Mouse (Mus musculus) myocyte (in vitro differentiated cells): ENCODE data around the gene Tmem259. TPM values are rescaled to one million over a fixed set of nuclear protein-coding genes. Genes with fewer than 3 reads are reported as not detected.

ENCODE experiments used
- H3K27me3 ChIP-seq: one replicate; pipeline ENCODE4 v1.6.1; 2011; ENCODE audit not compliant: control insufficient read depth, insufficient read depth, insufficient read length
- H3K36me3 ChIP-seq: one replicate; pipeline ENCODE4 v1.6.1; 2011; ENCODE audit not compliant: control insufficient read depth, insufficient read depth
- H3K4me2 ChIP-seq: one replicate; pipeline ENCODE4 v1.6.1; 2011; ENCODE audit warnings: low read depth, control low read depth
- H3K4me3 ChIP-seq: one replicate; pipeline ENCODE4 v1.5.1; 2011; ENCODE audit warnings: mild to moderate bottlenecking, control low read depth, moderate library complexity
- H3K79me2 ChIP-seq: one replicate; pipeline ENCODE4 v1.6.1; 2011; ENCODE audit not compliant: control insufficient read depth, insufficient read depth
- H3ac ChIP-seq: one replicate; pipeline ENCODE4 v1.6.1; 2011; ENCODE audit not compliant: control insufficient read depth, insufficient read length
- CEBPB ChIP-seq: IDR thresholded peaks from 2 replicates; pipeline ENCODE4 v1.6.1; 2011; ENCODE audit warnings: mild to moderate bottlenecking, moderate library complexity; ENCODE audit not compliant: poor library complexity, insufficient read depth, severe bottlenecking
- E2F4 ChIP-seq: IDR thresholded peaks from one replicate; pipeline ENCODE4 v1.6.1; 2011; ENCODE audit warnings: mild to moderate bottlenecking, control low read depth, moderate library complexity; ENCODE audit not compliant: insufficient read depth
- MAX ChIP-seq: IDR thresholded peaks from one replicate; pipeline ENCODE4 v1.6.1; 2011; ENCODE audit warnings: low read depth, mild to moderate bottlenecking, control low read depth
- MYOD1 ChIP-seq, 3 experiments: IDR thresholded peaks; one replicate each; pipeline ENCODE4 v1.6.1; 2011; ENCODE audit warnings: control low read depth in 2 of 3, low read depth in 2 of 3, mild to moderate bottlenecking in 2 of 3, moderate library complexity in 1 of 3; ENCODE audit not compliant: insufficient read length in 2 of 3, control insufficient read depth in 1 of 3
- MYOG ChIP-seq, 3 experiments: IDR thresholded peaks; one replicate each; pipeline ENCODE4 v1.6.1; 2011; ENCODE audit warnings: control low read depth in 2 of 3, low read depth in 2 of 3, mild to moderate bottlenecking in 2 of 3; ENCODE audit not compliant: insufficient read length in 2 of 3, control insufficient read depth in 1 of 3, insufficient read depth in 1 of 3
- POLR2A ChIP-seq: IDR thresholded peaks from one replicate; pipeline ENCODE4 v1.6.1; 2011; ENCODE audit warnings: low read depth, mild to moderate bottlenecking, control low read depth, moderate library complexity; ENCODE audit not compliant: insufficient read length
- POLR2AphosphoS2 ChIP-seq: IDR thresholded peaks from one replicate; pipeline ENCODE4 v1.6.1; 2011; ENCODE audit warnings: low read depth, control low read depth; ENCODE audit not compliant: insufficient read length
- REST ChIP-seq: IDR thresholded peaks from one replicate; pipeline ENCODE4 v1.6.1; 2011; ENCODE audit warnings: mild to moderate bottlenecking, control low read depth, moderate library complexity; ENCODE audit not compliant: insufficient read depth, insufficient read length
- SRF ChIP-seq: IDR thresholded peaks from one replicate; pipeline ENCODE4 v1.6.1; 2011; ENCODE audit warnings: low read depth; ENCODE audit not compliant: control insufficient read depth, insufficient read length
- TCF12 ChIP-seq: IDR thresholded peaks from one replicate; pipeline ENCODE4 v1.6.1; 2011; ENCODE audit warnings: mild to moderate bottlenecking, control low read depth; ENCODE audit not compliant: poor library complexity, insufficient read depth, severe bottlenecking
- TCF3 ChIP-seq: IDR thresholded peaks from one replicate; pipeline ENCODE4 v1.6.1; 2011; ENCODE audit warnings: low read depth, control low read depth; ENCODE audit not compliant: insufficient read length
- USF1 ChIP-seq: IDR thresholded peaks from one replicate; pipeline ENCODE4 v1.6.1; 2011; ENCODE audit warnings: low read depth, mild to moderate bottlenecking, control low read depth, moderate library complexity
- polyA plus RNA-seq: library from polyadenylated mRNA; unstranded; fragments of >200 nt; fragmentation: generic; extraction: Trizol; gene quantifications from one replicate; pipeline ENCODE4 v1.2.1, GENCODE M21; 2012; ENCODE audit warnings: missing spikeins

Gene Tmem259
- polyA plus RNA-seq, 1 experiment, result 152 TPM

- Histone ChIP-seq H3K79me2 (no peaks in the 10 kb centered on the region), H3K4me2 (no peak overlapping the region), H3K27me3 (no peaks in the 10 kb centered on the region), H3K4me3 (no peak overlapping the region), H3ac (no peak overlapping the region), H3K36me3 (no peaks in the 10 kb centered on the region)
- TF ChIP-seq SRF, result no peak
- TF ChIP-seq TCF3, result no peak
- no peak for TF ChIP-seq CEBPB
- TF ChIP-seq POLR2A, result no peak
- TF ChIP-seq TCF12, result no peak
- TF ChIP-seq MYOG (IDR thresholded peaks at IDR 0.05; ENCODE audit: control insufficient read depth in 1 of 3, insufficient read depth in 1 of 3, insufficient read length in 2 of 3, low read depth in 2 of 3), result no peak
- no peak for TF ChIP-seq USF1
- TF ChIP-seq MYOD1 (IDR thresholded peaks at IDR 0.05; ENCODE audit: control insufficient read depth in 1 of 3, insufficient read length in 2 of 3, low read depth in 2 of 3), result no peak
- TF ChIP-seq MAX, result no peak
- TF ChIP-seq E2F4, result no peak
- no peak for TF ChIP-seq POLR2AphosphoS2
- TF ChIP-seq REST, result no peak
These were observed 18.7 kb upstream of the Tmem259 start for GRCm38 (mm10) chr10:80002829-80003228.

- TF ChIP-seq REST, result no peak
- no peak for TF ChIP-seq E2F4
- no peak for TF ChIP-seq MAX
- no peak for TF ChIP-seq TCF3
- TF ChIP-seq USF1, result no peak
- no peak for TF ChIP-seq MYOG (IDR thresholded peaks at IDR 0.05; ENCODE audit: control insufficient read depth in 1 of 3, insufficient read depth in 1 of 3, insufficient read length in 2 of 3, low read depth in 2 of 3)
- TF ChIP-seq POLR2A, result no peak
- no peak for TF ChIP-seq CEBPB
- no peak for TF ChIP-seq POLR2AphosphoS2
These were observed 17.8 kb upstream of the Tmem259 start for GRCm38 (mm10) chr10:80001945-80002344.

GRCm38 (mm10) chr10:79997819-79998218, 13.7 kb upstream of the Tmem259 start:
- no peaks in the 10 kb centered on the region for H3K27me3 ChIP-seq
- TF ChIP-seq MYOG (IDR thresholded peaks at IDR 0.05; ENCODE audit: control insufficient read depth in 1 of 3, insufficient read depth in 1 of 3, insufficient read length in 2 of 3, low read depth in 2 of 3) (peak in 1 of 3 experiments; percentile 5), CEBPB (no peak)
- no peaks in the 10 kb centered on the region for H3K79me2 ChIP-seq
- H3K36me3 ChIP-seq, result peaks cover 6% of the 10 kb centered on the region
- peak overlapping the region; percentile 73 for H3K4me3 ChIP-seq
- H3ac ChIP-seq, result no peak overlapping the region
- peak overlapping the region; percentile 89 for H3K4me2 ChIP-seq

More at GRCm38 (mm10) chr10:80001945-80002344, 17.8 kb upstream of the Tmem259 start:
- H3K36me3 ChIP-seq, result no peaks in the 10 kb centered on the region
- H3ac ChIP-seq, result no peak overlapping the region
- no peak overlapping the region for H3K4me3 ChIP-seq
- H3K27me3 ChIP-seq, result no peaks in the 10 kb centered on the region
- no peak overlapping the region for H3K4me2 ChIP-seq
- H3K79me2 ChIP-seq, result no peaks in the 10 kb centered on the region

- H3K4me2 ChIP-seq, result peak overlapping the region; percentile 89
- peaks cover 6% of the 10 kb centered on the region for H3K36me3 ChIP-seq
- TF ChIP-seq MAX, result no peak
- TF ChIP-seq USF1, result no peak
- TF ChIP-seq TCF3, result no peak
- TF ChIP-seq SRF, result no peak
- no peak for TF ChIP-seq REST
- TF ChIP-seq CEBPB, result no peak
- H3K4me3 ChIP-seq, result peak overlapping the region; percentile 73
- peaks cover 3% of the 10 kb centered on the region for H3K79me2 ChIP-seq
- no peak overlapping the region for H3ac ChIP-seq
- no peaks in the 10 kb centered on the region for H3K27me3 ChIP-seq
These were observed 13.1 kb upstream of the Tmem259 start for GRCm38 (mm10) chr10:79997034-79997760.

- TF ChIP-seq USF1 (no peak), REST (no peak), MYOG (IDR thresholded peaks at IDR 0.05; ENCODE audit: control insufficient read depth in 1 of 3, insufficient read depth in 1 of 3, insufficient read length in 2 of 3, low read depth in 2 of 3) (no peak), POLR2AphosphoS2 (no peak), POLR2A (no peak), MAX (no peak), TCF12 (no peak), SRF (no peak), E2F4 (peak; percentile 13), TCF3 (no peak), CEBPB (no peak), MYOD1 (IDR thresholded peaks at IDR 0.05; ENCODE audit: control insufficient read depth in 1 of 3, insufficient read length in 2 of 3, low read depth in 2 of 3) (peak in 1 of 3 experiments; percentile 10)
- no peaks in the 10 kb centered on the region for H3K27me3 ChIP-seq
- no peak within 1 kb of the TSS for H3ac ChIP-seq
- H3K4me3 ChIP-seq, result peak within 1 kb of the TSS; percentile 73
- H3K4me2 ChIP-seq, result peak within 1 kb of the TSS; percentile 89
- peaks cover 6% of the 10 kb centered on the region for H3K79me2 ChIP-seq
- H3K36me3 ChIP-seq, result peaks cover 9% of the 10 kb centered on the region
These were observed 12.3 kb upstream of the Tmem259 start, which contains the start of gene Abca7 for GRCm38 (mm10) chr10:79996272-79997033. Gene Abca7, plus strand, starts transcription at chr10:79996494.
